Mouse (Mus musculus) hindbrain, embryonic 14.5 days (tissue): ENCODE results near the gene Scn2b. TPM values are rescaled to one million over a fixed set of nuclear protein-coding genes. Genes with fewer than 3 reads are reported as not detected.

Source experiments
- ATAC-seq: fragments of 200-750 bp; cut with Nextera tagmentation; 2 replicates; pipeline ENCODE4 v1.8.0; 2017; ENCODE audit warnings: moderate number of reproducible peaks, mild to moderate bottlenecking, moderate TSS enrichment, moderate library complexity; ENCODE audit not compliant: low FRiP score
- DNase-seq: peaks from one replicate; pipeline ENCODE4 v3.0.0-alpha.2; 2015; ENCODE audit warnings: low spot score
- H3K27ac ChIP-seq: fragments of 300-500 bp; sonication (generic); 2 replicates; pipeline ENCODE4 v1.5.1; 2014; ENCODE audit warnings: mild to moderate bottlenecking, moderate library complexity
- H3K27me3 ChIP-seq: fragments of 300-500 bp; sonication (generic); 2 replicates; pipeline ENCODE4 v1.6.1; 2014; ENCODE audit warnings: mild to moderate bottlenecking, low read length, mixed read lengths; ENCODE audit not compliant: control insufficient read depth, insufficient read depth
- H3K36me3 ChIP-seq: fragments of 300-500 bp; sonication (generic); replicated peaks from 2 replicates; pipeline ENCODE4 v1.6.1; 2014; ENCODE audit not compliant: control insufficient read depth, insufficient read depth
- H3K4me1 ChIP-seq: fragments of 300-500 bp; sonication (generic); replicated peaks from 2 replicates; pipeline ENCODE4 v1.6.1; 2014; ENCODE audit warnings: antibody characterized with exemption, low read length, mixed read lengths; ENCODE audit not compliant: control insufficient read depth, insufficient read depth
- H3K4me2 ChIP-seq: fragments of 300-500 bp; sonication (generic); replicated peaks from 2 replicates; pipeline ENCODE4 v1.6.1; 2014; ENCODE audit warnings: mild to moderate bottlenecking, moderate library complexity
- H3K4me3 ChIP-seq: fragments of 300-500 bp; sonication (generic); replicated peaks from 2 replicates; pipeline ENCODE4 v1.5.1; 2014; ENCODE audit warnings: mild to moderate bottlenecking, low read length
- H3K9ac ChIP-seq: fragments of 300-500 bp; sonication (generic); 2 replicates; pipeline ENCODE4 v1.6.1; 2014
- H3K9me3 ChIP-seq: fragments of 300-500 bp; sonication (generic); 2 replicates; pipeline ENCODE4 v1.6.1; 2016; ENCODE audit warnings: low read length; ENCODE audit not compliant: control insufficient read depth
- WGBS: fragments of 180-500 bp; shearing (Covaris S2); extraction: QIAGEN DNeasy Blood & Tissue Kit; methylation state at CpG from one replicate; pipeline ENCODE4 v1.1.7; 2014; 5-methylcytosine and 5-hydroxymethylcytosine counted together
- polyA plus RNA-seq: library from polyadenylated mRNA; unstranded; fragments of >200 nt; fragmentation: Nextera tagmentation; extraction: Ambion mirVana; gene quantifications from 2 replicates; pipeline ENCODE4 v1.2.1, GENCODE M21; 2014

Scn2b gene
- polyA plus RNA-seq, 1 experiment from 2014 or later = 8.1 TPM

GRCm38 (mm10) chr9:45130119-45130518, 12.5 kb downstream of the Scn2b start:
- ATAC-seq = no peak

GRCm38 (mm10) chr9:45133484-45134310, 16.1 kb downstream of the Scn2b start:
- Histone ChIP-seq H3K4me2 (no peak overlapping the region), H3K27ac (no peak overlapping the region), H3K9ac (no peak overlapping the region), H3K27me3 (peaks cover 42% of the 10 kb centered on the region), H3K9me3 (no peaks in the 10 kb centered on the region), H3K36me3 (no peaks in the 10 kb centered on the region), H3K4me3 (no peak overlapping the region), H3K4me1 (no peaks in the 10 kb centered on the region; the same call in 1 of the 2 replicates)
- peak; percentile 45 for DNase-seq
- 25% methylated on average over 5 of the region's 5 CpGs for WGBS
- ATAC-seq = no peak

More at GRCm38 (mm10) chr9:45130119-45130518, 12.5 kb downstream of the Scn2b start:
- WGBS = 66% methylated on average over 3 of the region's 3 CpGs
- no peak overlapping the region for H3K9ac ChIP-seq
- no peak overlapping the region for H3K27ac ChIP-seq
- no peaks in the 10 kb centered on the region for H3K9me3 ChIP-seq
- no peak for DNase-seq
- H3K4me3 ChIP-seq = no peak overlapping the region
- no peaks in the 10 kb centered on the region for H3K4me1 ChIP-seq
- H3K27me3 ChIP-seq = peaks cover 6% of the 10 kb centered on the region
- peaks cover 18% of the 10 kb centered on the region for H3K36me3 ChIP-seq
- H3K4me2 ChIP-seq = no peak overlapping the region

GRCm38 (mm10) chr9:45136442-45137169, 19.0 kb downstream of the Scn2b start:
- ATAC-seq = no peak
- DNase-seq = no peak
- Histone ChIP-seq H3K4me2 (no peak overlapping the region), H3K27me3 (peaks cover 70% of the 10 kb centered on the region), H3K4me3 (no peak overlapping the region), H3K4me1 (no peaks in the 10 kb centered on the region; the same call in 1 of the 2 replicates), H3K9ac (no peak overlapping the region), H3K36me3 (no peaks in the 10 kb centered on the region), H3K9me3 (no peaks in the 10 kb centered on the region), H3K27ac (no peak overlapping the region)
- 15% methylated on average over 7 of the region's 7 CpGs for WGBS

GRCm38 (mm10) chr9:45138191-45139032, 20.8 kb downstream of the Scn2b start, which contains the start of gene Scn4b:
Gene Scn4b, plus strand, starts transcription at chr9:45138395.
- Histone ChIP-seq H3K27me3 (peaks cover 80% of the 10 kb centered on the region), H3K9ac (peak within 1 kb of the TSS; percentile 56), H3K27ac (no peak within 1 kb of the TSS), H3K4me3 (peak within 1 kb of the TSS; percentile 39), H3K9me3 (no peaks in the 10 kb centered on the region), H3K4me2 (peak within 1 kb of the TSS; percentile 89), H3K36me3 (no peaks in the 10 kb centered on the region), H3K4me1 (no peaks in the 10 kb centered on the region; the same call in 1 of the 2 replicates)
- DNase-seq (peak; percentile 58), ATAC-seq (no peak)
- under 1% methylated on average over 71 of the region's 76 CpGs for WGBS

- peak overlapping the region; percentile 89 for H3K4me2 ChIP-seq
- peak overlapping the region; percentile 56; the same call in 1 of the 2 replicates for H3K9ac ChIP-seq
- no peak for DNase-seq
- H3K27me3 ChIP-seq = peaks cover 86% of the 10 kb centered on the region
- H3K27ac ChIP-seq = no peak overlapping the region
- peak overlapping the region; percentile 39 for H3K4me3 ChIP-seq
- 3% methylated on average over 7 of the region's 7 CpGs for WGBS
- ATAC-seq = no peak
- no peaks in the 10 kb centered on the region for H3K36me3 ChIP-seq
- H3K9me3 ChIP-seq = no peaks in the 10 kb centered on the region
- no peaks in the 10 kb centered on the region; the same call in 1 of the 2 replicates for H3K4me1 ChIP-seq
Observed at GRCm38 (mm10) chr9:45139082-45139481, 21.5 kb downstream of the Scn2b start.

GRCm38 (mm10) chr9:45140945-45141344, 23.4 kb downstream of the Scn2b start:
- no peak for ATAC-seq
- 60% methylated on average over 7 of the region's 7 CpGs for WGBS
- Histone ChIP-seq H3K4me3 (no peak overlapping the region), H3K9ac (no peak overlapping the region), H3K36me3 (no peaks in the 10 kb centered on the region), H3K27ac (no peak overlapping the region), H3K9me3 (no peaks in the 10 kb centered on the region), H3K4me1 (peaks cover 5% of the 10 kb centered on the region; the same call in 1 of the 2 replicates), H3K4me2 (no peak overlapping the region), H3K27me3 (peaks cover 90% of the 10 kb centered on the region)
- DNase-seq = no peak

- H3K9me3 ChIP-seq = no peaks in the 10 kb centered on the region
- H3K36me3 ChIP-seq = no peaks in the 10 kb centered on the region
- no peak for DNase-seq
- WGBS = 69% methylated on average over 3 of the region's 3 CpGs
- H3K27ac ChIP-seq = no peak overlapping the region
- no peak for ATAC-seq
- peaks cover 7% of the 10 kb centered on the region; the same call in 1 of the 2 replicates for H3K4me1 ChIP-seq
- H3K27me3 ChIP-seq = peaks cover 87% of the 10 kb centered on the region
- no peak overlapping the region for H3K4me3 ChIP-seq
- H3K9ac ChIP-seq = no peak overlapping the region
- no peak overlapping the region for H3K4me2 ChIP-seq
Observed at GRCm38 (mm10) chr9:45142686-45143085, 25.1 kb downstream of the Scn2b start.

- peak overlapping the region; percentile 27 for H3K4me3 ChIP-seq
- 3% methylated on average over 27 of the region's 27 CpGs for WGBS
- peaks cover 7% of the 10 kb centered on the region; the same call in 1 of the 2 replicates for H3K4me1 ChIP-seq
- H3K4me2 ChIP-seq = peak overlapping the region; percentile 63
- peaks cover 58% of the 10 kb centered on the region for H3K27me3 ChIP-seq
- ATAC-seq = peak; percentile 40; the same call in 1 of the 2 replicates
- no peaks in the 10 kb centered on the region for H3K36me3 ChIP-seq
- H3K9ac ChIP-seq = peak overlapping the region; percentile 44
- no peak for DNase-seq
- no peaks in the 10 kb centered on the region for H3K9me3 ChIP-seq
- H3K27ac ChIP-seq = no peak overlapping the region
Observed at GRCm38 (mm10) chr9:45145533-45146266, 28.1 kb downstream of the Scn2b start.
